Mouse (Mus musculus) small intestine, adult 2 months (tissue): ENCODE data around the gene Fbxo30.

ENCODE experiments used
- CTCF ChIP-seq: fragments of 200-500 bp; IDR thresholded peaks from 2 replicates; pipeline ENCODE4 v1.5.1; 2012; ENCODE audit warnings: low read depth, mild to moderate bottlenecking, control low read depth, inconsistent platforms, low read length, moderate library complexity, mixed read lengths; ENCODE audit not compliant: insufficient replicate concordance, insufficient read length; ENCODE audit errors: extremely low read depth
- POLR2A ChIP-seq: fragments of 200-500 bp; IDR thresholded peaks from 2 replicates; pipeline ENCODE4 v1.6.1; 2012; ENCODE audit warnings: low read depth, mild to moderate bottlenecking, control low read depth, inconsistent platforms, low read length, moderate library complexity

GRCm38 (mm10) chr10:11326526-11326925 is 45.4 kb downstream of the Fbxo30 start:
- TF ChIP-seq POLR2A (no peak), CTCF (peak; percentile 36; the same call in 1 of the 2 replicates)
